Mouse (Mus musculus) cerebellum, adult (tissue): Measurements from ENCODE around the gene Gjb3.

ENCODE experiments used
- ATAC-seq: cut with Nextera tagmentation; 2 replicates; pipeline ENCODE4 v1.9.2; 2017; ENCODE audit warnings: mild to moderate bottlenecking, moderate library complexity, mixed read lengths; ENCODE audit not compliant: insufficient number of reproducible peaks, low FRiP score, low TSS enrichment

The Gjb3 gene

DNA sequence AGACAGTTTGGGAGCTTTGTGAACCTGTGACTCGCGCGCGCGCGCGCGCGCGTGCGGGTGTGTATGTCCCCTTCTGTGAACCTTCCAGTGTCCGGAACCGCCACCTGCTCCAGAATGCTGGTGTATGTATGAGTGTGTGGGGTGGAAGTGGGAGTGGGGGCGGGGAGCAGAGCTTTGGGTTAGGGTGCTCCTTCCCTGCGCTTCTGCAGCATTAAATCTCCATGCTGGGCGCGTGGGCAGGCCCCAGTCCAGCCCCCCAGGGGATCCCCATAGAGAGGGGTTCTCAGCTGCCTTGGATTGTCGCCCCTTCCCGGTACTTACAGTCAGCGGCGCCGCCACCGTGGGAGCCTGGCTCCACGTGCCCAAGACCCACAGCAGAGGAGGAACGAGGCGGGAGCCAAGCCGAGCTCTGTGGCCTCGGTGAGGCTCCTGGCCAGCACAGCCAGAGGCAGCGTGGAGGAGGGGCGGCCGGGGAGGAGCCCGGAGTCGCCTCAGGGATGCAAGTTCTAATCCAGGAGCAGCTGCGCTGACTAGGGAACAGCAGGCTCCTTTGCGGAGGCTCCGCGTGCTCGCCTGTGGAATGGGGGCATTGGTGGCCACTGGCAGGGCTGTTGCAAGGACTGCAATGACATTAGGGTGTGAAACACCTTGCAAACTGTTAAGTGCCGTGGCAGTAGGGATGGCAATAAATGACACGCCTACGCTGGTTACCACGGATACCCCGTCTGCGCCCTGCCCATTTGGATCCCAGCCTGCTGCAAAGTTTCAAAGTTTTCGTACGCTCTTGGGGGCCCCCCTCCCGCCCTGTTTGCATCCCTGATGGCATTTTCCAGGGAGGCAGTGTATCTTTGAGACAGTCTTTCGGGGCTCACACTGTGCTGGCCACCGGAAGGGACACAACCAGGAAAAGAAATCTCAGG lies at the start of gene Gjb3:
TSS of gene Gjb3 (minus strand) at position 664 of the 920 bp plus-strand sequence.
- no peak for ATAC-seq

DNA sequence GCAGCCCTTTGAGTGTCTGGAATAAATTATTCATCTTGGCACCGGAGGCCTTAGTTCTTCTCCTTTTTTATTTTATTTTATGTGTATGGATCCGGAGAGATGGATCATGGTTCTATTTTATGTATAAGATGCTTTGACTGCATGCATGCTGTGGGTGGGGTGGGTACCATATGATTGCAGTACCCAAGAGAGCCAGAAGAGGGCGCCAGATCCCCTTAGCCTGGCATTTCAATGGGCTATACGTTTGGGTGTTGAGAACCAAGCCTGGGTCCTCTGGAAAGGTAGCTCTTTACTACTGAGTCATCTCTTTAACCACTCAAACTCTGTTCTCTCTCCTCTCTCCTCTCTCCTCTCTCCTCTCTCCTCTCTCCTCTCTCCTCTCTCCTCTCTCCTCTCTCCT lies 46.7 kb upstream of the Gjb3 start:
- ATAC-seq: no peak

DNA sequence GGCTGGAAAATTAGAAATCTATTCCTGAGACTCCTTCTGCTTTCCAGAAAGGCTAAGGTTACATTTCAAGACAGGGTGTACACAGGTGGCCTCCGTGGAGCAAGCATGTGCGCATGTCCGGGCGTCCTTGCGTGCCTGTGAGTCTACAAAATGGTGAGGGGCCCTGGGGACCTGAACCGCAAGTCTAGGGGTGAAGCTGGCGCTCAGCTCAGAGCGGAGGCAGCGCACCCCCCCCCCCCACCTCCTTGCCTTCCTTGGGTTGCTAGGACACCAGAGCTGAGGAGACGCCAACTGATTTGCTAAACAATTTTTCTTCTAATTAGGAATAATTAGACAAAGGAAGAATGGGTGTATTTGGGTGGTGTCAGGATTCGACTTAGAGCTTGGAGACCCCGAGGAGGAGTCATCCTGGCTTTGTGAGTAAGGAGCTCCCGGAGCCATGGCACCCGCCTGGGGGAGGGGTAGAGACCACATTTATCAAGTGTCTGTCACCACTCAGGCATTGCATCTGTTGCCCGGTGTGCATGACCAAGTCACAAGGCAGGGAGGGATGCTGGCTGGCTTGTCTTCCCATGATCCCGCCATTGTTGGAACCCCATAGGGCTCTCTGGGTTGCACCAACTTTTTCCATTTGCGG lies 45.0 kb upstream of the Gjb3 start:
- ATAC-seq: no peak

DNA sequence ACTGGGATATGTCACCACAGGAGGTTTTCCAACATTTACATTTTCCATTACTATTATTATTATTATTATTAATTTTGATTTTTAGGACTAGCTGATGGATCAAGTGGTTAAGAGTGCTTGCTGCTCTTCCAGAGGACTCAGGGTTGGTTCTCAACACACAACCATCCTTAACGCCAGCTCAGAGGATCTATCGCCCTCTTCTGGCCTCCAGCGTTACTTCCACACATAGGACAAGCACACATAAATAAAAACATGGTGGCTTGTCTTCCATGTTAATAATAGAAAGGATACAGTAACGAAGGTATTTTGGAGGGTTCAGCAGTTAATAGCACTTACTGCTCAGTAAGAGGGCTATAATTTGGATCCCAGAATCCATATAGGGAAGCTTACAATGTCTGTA lies 44.0 kb upstream of the Gjb3 start:
- ATAC-seq: no peak

DNA sequence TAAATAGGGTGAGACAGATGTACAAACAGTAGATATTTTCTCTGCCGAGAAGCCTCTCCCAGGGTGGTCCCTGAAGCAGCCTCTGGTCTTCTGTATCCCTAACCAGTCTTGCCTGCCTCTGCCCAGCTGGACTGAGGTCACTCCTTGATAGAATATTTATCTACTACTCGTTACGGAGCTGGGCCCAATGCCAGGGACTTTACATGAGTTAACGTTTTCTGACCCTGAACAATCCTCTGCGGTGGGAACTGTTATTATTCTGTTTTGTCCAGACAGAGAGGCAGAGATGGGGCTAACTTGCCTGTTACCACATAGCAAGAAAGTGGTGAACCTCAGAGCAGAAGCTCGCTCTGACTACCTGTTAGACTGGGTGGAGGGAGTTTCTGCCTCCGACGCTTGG lies 42.8 kb upstream of the Gjb3 start:
- ATAC-seq: no peak

DNA sequence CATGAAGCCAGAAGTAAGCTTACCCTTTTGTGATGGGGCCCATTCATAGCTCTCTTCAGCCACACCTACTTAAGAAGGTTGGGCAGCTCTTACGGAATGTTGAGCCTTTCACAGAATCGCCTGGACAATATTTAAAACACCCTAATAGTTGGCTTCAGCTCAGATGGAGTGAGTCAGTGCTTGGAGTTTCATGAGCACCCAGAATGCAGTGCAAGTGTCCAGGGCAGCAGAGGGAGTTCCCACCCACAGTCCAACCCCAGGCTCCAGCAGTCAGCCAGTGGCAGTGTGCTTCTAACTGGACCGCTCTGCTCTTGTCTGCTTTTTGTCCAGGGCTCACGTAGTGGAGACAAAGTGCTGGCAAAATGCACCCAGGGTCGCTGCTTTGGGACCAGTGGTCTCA lies 40.9 kb upstream of the Gjb3 start:
- no peak for ATAC-seq

DNA sequence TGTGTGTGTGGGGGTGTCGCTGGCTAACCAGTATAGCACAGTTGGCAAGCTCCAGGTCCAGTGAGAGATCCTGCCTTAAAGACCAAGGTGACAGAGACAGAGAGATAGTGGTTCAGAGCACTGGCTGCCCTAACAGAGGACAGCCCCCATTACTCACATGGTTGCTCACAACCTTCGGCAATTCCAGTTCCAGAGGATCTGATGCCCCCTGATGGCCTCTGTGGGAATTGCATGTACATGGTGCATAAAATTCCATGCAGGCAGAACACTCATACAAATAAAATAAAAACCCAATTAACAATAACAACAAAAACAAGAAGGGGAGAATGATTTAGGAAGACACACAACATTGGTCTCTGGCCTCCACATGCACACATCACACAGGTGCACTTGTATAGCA lies 39.8 kb upstream of the Gjb3 start:
- no peak for ATAC-seq

DNA sequence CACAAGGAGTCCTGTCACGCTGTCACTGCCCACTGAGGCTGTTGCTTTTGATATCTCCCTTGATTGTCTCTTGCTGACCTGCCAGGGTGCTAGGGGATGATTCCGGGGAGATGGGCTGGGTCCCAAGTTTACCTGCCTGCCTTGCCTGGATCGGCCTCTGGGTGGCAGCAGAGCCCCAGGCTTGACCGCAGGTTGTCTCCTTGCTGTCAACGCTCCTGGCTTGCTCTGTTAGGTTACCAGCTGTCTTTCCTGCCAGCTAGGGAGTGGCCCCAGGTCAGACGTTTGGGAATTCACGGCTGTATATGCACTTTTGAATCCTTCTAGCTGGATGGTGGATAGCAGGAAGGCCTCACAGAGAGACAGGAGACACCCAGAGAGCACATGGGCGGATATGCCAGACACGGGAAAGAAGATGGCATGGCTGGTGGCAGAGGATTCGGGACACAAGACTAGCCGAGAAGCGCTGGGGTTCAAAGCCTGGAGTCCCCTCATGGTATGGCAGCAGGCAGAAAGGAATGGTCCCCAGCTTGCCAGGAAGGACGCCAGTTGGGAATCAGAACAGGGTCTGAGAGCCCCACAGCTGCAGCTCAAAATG lies 37.8 kb upstream of the Gjb3 start:
- peak; percentile 67; the same call in 1 of the 2 replicates for ATAC-seq

DNA sequence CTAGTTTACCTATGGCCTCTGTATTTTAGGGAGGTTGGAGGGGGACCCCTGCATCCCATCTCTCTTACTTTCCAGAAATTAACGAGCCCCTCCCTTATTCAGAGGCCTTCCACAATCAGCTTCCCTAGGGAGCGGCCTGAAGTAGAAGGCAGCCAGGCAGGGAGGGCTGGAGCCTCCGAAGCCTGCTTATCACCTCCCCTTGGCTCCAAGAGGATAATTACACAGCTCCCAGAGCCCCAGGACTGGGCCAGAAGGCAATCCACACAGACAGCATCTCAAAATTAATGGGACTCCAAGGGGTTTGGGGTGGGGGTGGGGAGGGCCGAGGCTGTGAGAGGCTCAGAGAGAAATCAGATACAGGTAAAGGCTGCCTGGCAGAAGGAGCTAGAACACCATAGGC lies 35.2 kb upstream of the Gjb3 start:
- ATAC-seq: no peak

DNA sequence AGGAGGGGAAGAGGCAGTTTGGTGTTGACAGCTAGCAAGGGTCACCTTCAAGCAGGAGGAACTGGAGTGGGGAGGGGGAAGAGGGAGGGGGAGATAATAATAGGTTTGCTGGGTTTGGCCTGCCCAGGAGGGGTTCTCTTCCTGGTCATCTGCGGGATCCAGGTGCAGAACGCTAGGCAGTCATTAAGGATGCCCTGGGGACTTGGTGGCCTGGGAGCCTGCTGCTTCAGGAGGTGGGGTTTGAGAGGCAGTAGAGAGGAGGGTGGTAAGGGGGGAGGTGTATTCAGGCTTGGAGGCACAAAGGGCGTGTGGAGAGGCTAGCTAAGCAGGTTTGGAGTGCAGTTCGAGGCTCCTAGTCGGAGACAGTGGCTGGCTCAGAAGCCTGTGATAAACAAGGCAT lies 34.8 kb upstream of the Gjb3 start:
- no peak for ATAC-seq

DNA sequence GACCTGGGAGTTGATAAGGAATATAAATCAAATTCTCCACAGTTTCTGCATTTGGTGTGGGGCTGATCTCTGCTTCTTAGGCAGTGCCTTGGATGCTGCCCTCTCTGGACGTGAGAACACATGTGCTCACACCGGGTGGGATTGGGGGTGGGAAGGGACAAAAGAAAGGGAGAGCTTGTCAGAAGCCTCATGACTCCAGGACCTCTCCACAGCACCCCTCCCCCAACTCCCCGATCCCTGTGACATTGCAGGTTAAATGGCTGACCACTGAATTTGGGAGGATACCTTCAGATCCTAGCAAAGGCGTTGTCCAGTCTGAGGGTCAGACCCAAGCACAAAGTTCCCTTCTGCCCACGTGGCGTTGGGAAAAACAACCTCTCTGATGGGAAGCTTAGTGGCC lies 33.8 kb upstream of the Gjb3 start:
- ATAC-seq: no peak

DNA sequence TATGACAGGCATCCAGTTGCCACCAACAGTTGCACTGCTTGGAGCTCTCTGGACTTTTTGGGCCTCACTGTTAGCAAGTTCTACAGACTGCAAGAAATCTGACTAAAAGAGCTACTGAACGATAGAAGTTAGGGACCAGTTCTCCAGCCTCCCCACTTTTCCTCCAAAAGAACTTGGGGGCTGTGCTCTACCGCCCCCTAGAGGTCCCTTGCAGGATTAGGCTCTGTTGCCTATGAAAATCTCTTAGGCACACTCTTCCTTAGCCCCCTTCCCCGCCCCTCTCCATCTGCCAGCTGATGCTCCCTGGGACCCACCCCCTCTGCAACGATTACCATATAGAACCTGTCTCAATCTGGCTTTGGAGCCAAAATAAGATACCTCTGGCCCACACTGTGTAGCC lies 32.7 kb upstream of the Gjb3 start:
- no peak for ATAC-seq

DNA sequence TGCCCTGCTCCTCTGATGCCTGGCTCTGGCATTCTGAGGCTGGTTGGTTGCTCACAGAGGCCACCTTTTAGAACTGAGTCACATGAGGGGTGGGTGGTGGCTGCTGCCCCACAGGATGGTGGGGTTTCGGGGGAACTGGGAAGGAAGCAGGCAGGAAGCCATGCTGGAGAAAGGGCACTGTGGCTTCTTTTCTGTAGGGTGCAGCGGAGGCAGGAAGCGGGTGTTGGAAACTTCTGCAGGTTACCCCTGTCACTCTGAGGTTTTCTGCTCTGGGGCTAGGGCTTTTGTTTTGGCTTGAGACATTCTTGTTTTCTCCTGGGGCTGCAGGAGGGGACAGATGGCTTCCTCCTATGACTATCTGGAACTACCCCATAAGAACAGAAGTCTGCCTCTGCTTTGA lies 31.9 kb upstream of the Gjb3 start:
- ATAC-seq: no peak

DNA sequence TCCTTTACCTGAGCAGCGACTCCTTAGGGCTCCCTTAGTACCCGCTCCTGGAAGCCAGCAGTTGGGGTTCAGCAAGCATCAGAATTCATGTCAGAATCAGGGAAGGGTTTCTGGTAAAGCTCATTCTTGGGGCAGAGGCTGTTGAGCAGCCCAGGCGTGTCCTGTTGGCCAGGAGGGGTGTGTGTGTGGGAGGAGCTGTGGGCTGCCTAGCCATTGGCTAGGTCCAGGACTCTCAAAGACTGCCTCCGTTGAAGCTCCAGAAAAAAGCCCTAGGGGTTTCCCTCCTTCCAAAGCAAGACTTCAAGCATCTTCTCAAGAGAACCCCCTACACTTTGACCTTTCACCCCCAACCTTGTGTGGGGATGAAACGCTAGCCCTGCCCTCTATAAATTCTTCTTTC lies 27.4 kb upstream of the Gjb3 start, which contains the start of gene Gjb5:
TSS of gene Gjb5 (minus strand) at position 164 of the 400 bp plus-strand sequence.
- ATAC-seq: no peak

DNA sequence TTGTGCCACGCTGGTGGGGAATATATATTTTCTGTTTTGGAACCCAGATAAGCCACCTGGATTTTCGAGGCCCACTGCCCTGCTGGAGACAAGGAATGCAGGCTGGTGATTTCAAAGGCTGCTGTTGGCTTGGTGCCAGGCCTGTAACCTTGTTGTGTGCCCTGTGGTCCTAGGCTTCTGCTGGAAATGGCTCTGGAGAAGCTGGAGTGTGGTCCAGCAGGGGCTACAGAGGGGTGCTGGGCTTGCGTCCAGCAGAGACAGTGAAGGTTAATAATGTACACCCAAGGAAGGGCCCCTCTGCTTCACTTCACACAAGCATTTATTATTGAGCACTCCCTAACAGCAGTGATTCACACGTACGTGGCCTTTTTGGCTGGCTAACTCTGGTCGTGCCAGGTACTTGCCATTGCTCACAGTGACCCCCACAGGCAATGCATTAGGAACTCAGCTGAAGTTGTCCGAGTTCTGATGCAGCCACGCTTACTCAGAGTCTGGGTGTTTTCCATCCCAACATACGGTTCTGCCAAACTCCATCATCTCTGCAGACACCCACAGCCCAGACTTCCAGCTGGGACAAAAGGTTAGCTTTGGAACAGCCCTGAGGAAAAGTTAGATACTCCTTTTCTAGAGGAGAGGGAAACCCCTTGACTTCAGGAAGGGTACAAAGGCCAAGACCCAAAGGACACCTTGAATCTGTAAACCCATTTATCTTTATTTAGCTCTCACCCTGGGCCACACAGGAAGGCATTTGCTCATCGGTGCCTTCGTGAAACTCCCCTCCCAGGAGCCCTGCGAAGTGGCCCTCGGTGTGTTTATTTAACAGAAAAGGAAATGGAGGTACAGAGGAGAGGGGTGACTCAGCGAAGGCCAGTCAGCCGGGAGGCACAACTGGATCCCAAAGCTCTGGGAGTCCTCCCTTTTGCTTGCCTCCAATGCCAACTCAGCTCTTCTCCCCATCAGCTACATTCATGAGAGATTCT lies 24.2 kb upstream of the Gjb3 start:
- ATAC-seq: no peak

DNA sequence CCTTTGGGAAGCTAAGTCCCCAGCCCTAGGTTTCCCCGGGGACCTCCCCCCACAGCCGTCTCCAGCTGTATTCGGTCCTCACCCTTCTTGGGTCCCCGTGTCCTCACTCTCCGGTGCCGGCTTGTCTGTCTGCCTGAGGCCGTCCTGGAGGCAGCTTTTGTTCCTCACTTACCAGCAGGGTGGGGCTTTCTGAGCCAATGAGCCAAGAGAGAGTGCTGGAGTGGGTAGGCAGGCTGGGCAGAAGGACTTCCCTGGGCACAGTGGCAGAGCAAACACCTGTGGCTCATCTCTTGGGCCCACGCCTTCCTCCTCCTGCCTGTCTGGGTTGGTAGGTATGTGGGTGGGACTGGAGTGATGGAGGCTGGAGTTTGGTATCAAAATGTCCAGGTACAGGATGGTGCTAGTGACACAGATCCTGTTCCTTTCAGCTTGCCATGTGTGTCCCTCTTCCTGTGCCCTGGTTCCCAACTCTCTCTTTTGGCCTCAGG lies 23.4 kb upstream of the Gjb3 start, which contains the start of gene Gjb4:
TSS of gene Gjb4 (minus strand) at position 131 of the 488 bp plus-strand sequence.
- ATAC-seq: no peak

DNA sequence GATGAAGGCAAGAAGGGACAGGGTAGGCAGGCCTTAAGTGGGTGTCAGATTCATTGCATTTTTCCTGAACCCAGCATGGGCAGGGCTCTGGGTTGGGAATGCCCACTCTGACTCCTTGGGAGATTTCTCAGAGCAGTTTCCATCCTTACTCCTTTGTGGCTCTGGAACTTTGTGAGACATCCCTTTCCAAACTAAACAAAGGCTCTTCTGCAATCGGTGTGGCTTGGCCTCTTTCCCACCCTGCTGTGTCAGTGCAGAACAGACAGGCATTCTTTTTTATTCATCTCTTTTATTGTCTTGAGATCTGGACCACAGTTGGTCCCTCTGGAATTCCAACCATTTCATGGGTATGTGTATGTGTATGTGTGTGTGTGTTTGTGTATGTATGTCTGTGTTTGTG lies 21.9 kb upstream of the Gjb3 start:
- ATAC-seq: no peak

DNA sequence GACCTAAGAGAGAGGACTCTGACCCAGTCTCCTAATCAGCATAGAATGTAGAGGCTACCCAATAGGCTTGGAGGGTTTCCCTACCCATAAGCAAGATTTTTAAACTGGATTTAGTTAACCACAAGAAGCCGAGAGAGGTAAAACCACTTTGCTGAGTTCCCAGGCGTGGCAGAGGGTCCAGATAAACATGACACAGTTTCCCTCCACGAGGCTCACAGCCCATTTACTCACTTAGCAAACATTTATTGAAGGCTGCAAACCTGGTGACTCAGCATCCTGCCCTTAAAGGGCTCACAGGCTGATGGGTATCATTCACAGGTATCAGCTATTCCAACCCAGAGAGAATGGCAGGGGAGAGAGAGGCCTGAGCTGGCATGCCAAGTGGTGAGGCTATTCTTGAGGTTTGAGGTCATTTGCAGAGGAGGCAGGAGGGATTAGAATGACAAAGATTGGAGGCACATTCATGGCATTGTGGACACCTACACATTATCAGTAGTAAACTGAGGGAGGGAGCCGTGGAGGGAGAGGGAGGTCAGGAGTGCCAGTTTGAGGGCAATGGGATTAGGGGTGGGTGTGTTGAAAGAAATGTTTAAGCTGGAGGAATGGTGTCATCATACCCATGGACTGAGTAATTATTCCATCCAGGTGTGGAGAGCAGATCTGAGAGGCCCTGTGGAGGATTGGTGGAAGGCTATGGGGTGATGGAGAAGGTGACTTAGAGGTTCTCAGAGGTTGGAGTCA lies 19.1 kb upstream of the Gjb3 start:
- no peak for ATAC-seq

DNA sequence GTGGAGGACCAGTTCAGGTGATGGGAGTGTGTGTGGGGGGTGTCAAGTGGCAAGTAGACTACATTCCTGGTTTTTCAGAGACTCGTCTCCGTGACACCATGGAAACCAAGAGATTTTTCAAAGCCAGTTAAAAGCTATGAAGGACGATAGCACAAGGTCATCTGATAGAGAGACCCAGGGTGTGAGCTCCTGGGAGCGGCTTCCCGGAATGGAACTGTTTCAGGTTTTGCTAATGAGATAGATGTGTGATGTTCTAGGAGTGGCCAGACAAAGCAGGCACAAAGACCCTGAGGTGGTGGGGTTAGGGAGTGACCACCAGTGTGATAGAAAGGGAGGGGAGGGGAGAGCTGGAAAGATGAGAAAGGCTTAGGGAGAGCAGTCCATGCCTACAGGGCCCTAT lies 14.4 kb upstream of the Gjb3 start:
- ATAC-seq: no peak
